Mouse (Mus musculus) MEL (cell line): ENCODE measurements at regions not wholly inside any gene's neighbourhood (a gene's known extent, or its start where the extent isn't known, plus 50 kb on each side); places are given as distances from the start of the nearest gene placed in this dataset.

Source experiments
- CHD1 ChIP-seq: IDR thresholded peaks from 2 replicates; pipeline ENCODE4 v1.6.1; 2012; ENCODE audit warnings: low read depth, mild to moderate bottlenecking, inconsistent platforms, low read length, improper control_type of control experiment
- E2F4 ChIP-seq: IDR thresholded peaks from 2 replicates; pipeline ENCODE4 v1.6.1; 2011; ENCODE audit warnings: low read depth, low read length, improper control_type of control experiment, borderline replicate concordance
- KAT2A ChIP-seq: conservative IDR thresholded peaks from 2 replicates; pipeline ENCODE4 v1.6.1; 2012; ENCODE audit warnings: low read depth, low read length, improper control_type of control experiment, inconsistent platforms
- POLR2A ChIP-seq, 2 experiments: IDR thresholded peaks; 2 replicates each; pipeline ENCODE4 v1.6.1; 2011 to 2012; ENCODE audit warnings: low read length in 2 of 2, mild to moderate bottlenecking in 2 of 2, control low read depth in 1 of 2, improper control_type of control experiment in 1 of 2, low read depth in 1 of 2, moderate library complexity in 1 of 2; ENCODE audit not compliant: control insufficient read depth in 1 of 2, insufficient read depth in 1 of 2, poor library complexity in 1 of 2
- POLR2AphosphoS5 ChIP-seq: IDR thresholded peaks from 2 replicates; pipeline ENCODE4 v1.6.1; 2012; ENCODE audit warnings: low read depth, borderline replicate concordance, mild to moderate bottlenecking, inconsistent platforms, low read length, moderate library complexity, mixed read lengths
- UBTF ChIP-seq: IDR thresholded peaks from 2 replicates; pipeline ENCODE4 v1.6.1; 2012; ENCODE audit warnings: low read depth, mild to moderate bottlenecking, inconsistent platforms, low read length, improper control_type of control experiment, moderate library complexity, borderline replicate concordance; ENCODE audit not compliant: insufficient read depth
- ZNF384 ChIP-seq: IDR thresholded peaks from 2 replicates; pipeline ENCODE4 v1.6.1; 2012; ENCODE audit warnings: low read depth, mild to moderate bottlenecking, inconsistent platforms, low read length, improper control_type of control experiment

DNA sequence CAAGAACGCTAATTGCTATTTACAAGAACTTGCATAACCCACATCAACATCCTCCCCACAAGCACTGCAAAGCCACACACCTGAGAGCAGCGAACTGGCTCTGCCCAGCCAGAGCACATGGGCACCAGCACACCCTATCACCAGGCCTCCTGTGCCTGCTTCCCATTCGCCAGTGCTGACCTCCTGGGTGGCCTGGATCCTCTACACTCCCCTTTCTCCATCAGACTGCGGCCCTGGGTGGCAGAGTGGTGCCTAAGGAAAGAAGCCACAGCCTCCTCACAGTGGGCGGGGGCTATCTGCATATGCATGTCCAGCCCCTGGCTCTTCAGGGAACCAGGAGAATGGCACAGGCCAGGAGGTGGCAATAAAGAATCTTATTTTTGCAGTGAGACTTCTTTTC is 187.9 kb upstream of the Klf14 start:
- TF ChIP-seq E2F4 = no peak
- TF ChIP-seq POLR2AphosphoS5 = no peak
- no peak for TF ChIP-seq KAT2A
- TF ChIP-seq UBTF = no peak
- no peak for TF ChIP-seq ZNF384
- no peak for TF ChIP-seq POLR2A (IDR thresholded peaks at IDR 0.05; ENCODE audit: control insufficient read depth in 1 of 2, insufficient read depth in 1 of 2, low read depth in 1 of 2, low read length in 2 of 2, poor library complexity in 1 of 2)
- no peak for TF ChIP-seq CHD1
